20 mouse cellular contexts compared by ENCODE assay signal in genomic region chr10:111800590-111800935, GRCm38 (mm10).
DNase-seq lines count a peak whose midpoint lies in the region; ATAC-seq and TF ChIP-seq lines count a peak whose summit lies in the region.
"Had no signal": no experiment of that assay in that cellular context is flagged by ENCODE, and none has a peak within 500 bp of the region (broad histone marks: within the 10 kb centered on the region; RNA-seq: fewer than 3 reads in every experiment).

No protein-coding gene starts in this region.

- no peak for ATAC-seq in forebrain, embryonic 11.5 days (replicated peaks; ENCODE audit: low FRiP score)
- ATAC-seq in heart, embryonic 14.5 days (ENCODE audit: insufficient number of reproducible peaks, insufficient read depth, low FRiP score, low read depth): no peak
- ATAC-seq in limb, embryonic 12.5 days (ENCODE audit: insufficient number of reproducible peaks, insufficient read depth, low FRiP score, low TSS enrichment, low read depth): 0 out of 2 replicates have a peak, but pooled peaks have one; percentile 23
- ATAC-seq: forebrain, embryonic 14.5 days; hindbrain, embryonic 16.5 days; inflammation-experienced regulatory T-cells, adult 6 months had no signal

- no peak for TF ChIP-seq CTCF in olfactory bulb, adult 2 months (IDR thresholded peaks at IDR 0.05; ENCODE audit: insufficient read depth, low read depth, low read length)

- peak overlapping the region; percentile 33; the same call in 1 of the 2 replicates for H3K27ac ChIP-seq in forebrain, embryonic 10.5 days
- no peak overlapping the region for H3K27ac ChIP-seq in forebrain, embryonic 11.5 days (ENCODE audit: low read depth, low read length)
- no peak overlapping the region for H3K27ac ChIP-seq in heart, embryonic 14.5 days (replicated peaks in 1 of 2; ENCODE audit: control insufficient read depth in 1 of 2, insufficient read depth in 1 of 2, low read depth in 2 of 2, low read length in 2 of 2)
- no peak overlapping the region for H3K27ac ChIP-seq in limb, embryonic 12.5 days
- H3K27ac ChIP-seq in limb, embryonic 10.5 days: no peak overlapping the region
- H3K27ac ChIP-seq in olfactory bulb, adult 2 months (ENCODE audit: insufficient read depth, low read depth, low read length): peak overlapping the region; percentile 87
- H3K27ac ChIP-seq: heart, embryonic 15.5 days; hindbrain, embryonic 12.5 days had no signal

- H3K4me3 ChIP-seq in forebrain, embryonic 10.5 days: no peak overlapping the region
- no peak overlapping the region for H3K4me3 ChIP-seq in forebrain, embryonic 11.5 days (ENCODE audit: low read depth, low read length)
- H3K4me3 ChIP-seq in heart, embryonic 14.5 days (ENCODE audit: control insufficient read depth in 1 of 2, insufficient read depth in 1 of 2, low read depth in 1 of 2, low read length in 2 of 2): no peak overlapping the region
- no peak overlapping the region for H3K4me3 ChIP-seq in limb, embryonic 12.5 days (replicated peaks)
- no peak overlapping the region for H3K4me3 ChIP-seq in limb, embryonic 10.5 days
- no peak overlapping the region for H3K4me3 ChIP-seq in olfactory bulb, adult 2 months (ENCODE audit: insufficient read depth, low read depth, low read length)
- H3K4me3 ChIP-seq: embryonic facial prominence, embryonic 13.5 days; heart, embryonic 15.5 days; hindbrain, embryonic 12.5 days had no signal

- TF ChIP-seq POLR2A in olfactory bulb, adult 2 months (IDR thresholded peaks at IDR 0.05; ENCODE audit: insufficient read depth, low read depth, low read length): no peak

- WGBS in forebrain, embryonic 10.5 days: 61% methylated on average over 3 of the region's 3 CpGs
- 72% methylated on average over 3 of the region's 3 CpGs for WGBS in forebrain, embryonic 11.5 days
- 86% methylated on average over 3 of the region's 3 CpGs for WGBS in heart, embryonic 14.5 days
- WGBS in limb, embryonic 12.5 days: 81% methylated on average over 3 of the region's 3 CpGs
- WGBS in limb, embryonic 10.5 days: 80% methylated on average over 3 of the region's 3 CpGs
- 76% methylated on average over 3 of the region's 3 CpGs for WGBS in olfactory bulb, adult 2 months

- no peak overlapping the region for H3K4me2 ChIP-seq in forebrain, embryonic 11.5 days (ENCODE audit: low read depth, low read length, severe bottlenecking)
- peak overlapping the region; percentile 37; the same call in 1 of the 2 replicates for H3K4me2 ChIP-seq in heart, embryonic 14.5 days (ENCODE audit: low read length)
- no peak overlapping the region for H3K4me2 ChIP-seq in limb, embryonic 12.5 days
- H3K4me2 ChIP-seq: hindbrain, embryonic 12.5 days had no signal

- no peaks in the 10 kb centered on the region for H3K27me3 ChIP-seq in forebrain, embryonic 10.5 days (ENCODE audit: poor library complexity, severe bottlenecking)
- no peaks in the 10 kb centered on the region; the same call in 1 of the 2 replicates for H3K27me3 ChIP-seq in forebrain, embryonic 11.5 days (ENCODE audit: control insufficient read depth, insufficient read depth, low read length)
- H3K27me3 ChIP-seq in heart, embryonic 14.5 days (ENCODE audit: control insufficient read depth, insufficient read depth, low read length): no peaks in the 10 kb centered on the region
- no peaks in the 10 kb centered on the region for H3K27me3 ChIP-seq in limb, embryonic 12.5 days
- H3K27me3 ChIP-seq in limb, embryonic 10.5 days (ENCODE audit: low read depth, poor library complexity, severe bottlenecking): no peaks in the 10 kb centered on the region
- H3K27me3 ChIP-seq: embryonic facial prominence, embryonic 13.5 days; heart, embryonic 15.5 days; hindbrain, embryonic 12.5 days had no signal

- H3K9ac ChIP-seq in forebrain, embryonic 11.5 days (ENCODE audit: low read length): no peak overlapping the region
- no peak overlapping the region for H3K9ac ChIP-seq in heart, embryonic 14.5 days (ENCODE audit: low read length)
- no peak overlapping the region for H3K9ac ChIP-seq in limb, embryonic 12.5 days (replicated peaks)
- H3K9ac ChIP-seq: embryonic facial prominence, embryonic 13.5 days; heart, embryonic 15.5 days; hindbrain, embryonic 12.5 days had no signal

- intact Hi-C loops in heart, postnatal 14 days (cut with DNase I): no loop called here

- H3K9me3 ChIP-seq in forebrain, embryonic 10.5 days: no peaks in the 10 kb centered on the region
- H3K9me3 ChIP-seq in forebrain, embryonic 11.5 days (ENCODE audit: control insufficient read depth, low read length): no peaks in the 10 kb centered on the region
- H3K9me3 ChIP-seq in heart, embryonic 14.5 days (ENCODE audit: control insufficient read depth, low read length): no peaks in the 10 kb centered on the region
- H3K9me3 ChIP-seq in limb, embryonic 12.5 days: no peaks in the 10 kb centered on the region
- H3K9me3 ChIP-seq in limb, embryonic 10.5 days (replicated peaks): no peaks in the 10 kb centered on the region
- H3K9me3 ChIP-seq: embryonic facial prominence, embryonic 13.5 days; heart, embryonic 15.5 days; hindbrain, embryonic 12.5 days had no signal

- peaks cover 50% of the 10 kb centered on the region for H3K4me1 ChIP-seq in forebrain, embryonic 10.5 days
- peaks cover 4% of the 10 kb centered on the region for H3K4me1 ChIP-seq in forebrain, embryonic 11.5 days (replicated peaks; ENCODE audit: control insufficient read depth, insufficient read depth, low read length)
- H3K4me1 ChIP-seq in heart, embryonic 14.5 days (ENCODE audit: control insufficient read depth in 2 of 2, insufficient read depth in 2 of 2, low read length in 2 of 2): peaks cover 9 to 15% of the 10 kb centered on the region in 2 experiments
- peaks cover 40% of the 10 kb centered on the region for H3K4me1 ChIP-seq in limb, embryonic 12.5 days (replicated peaks)
- peaks cover 49% of the 10 kb centered on the region for H3K4me1 ChIP-seq in limb, embryonic 10.5 days
- H3K4me1 ChIP-seq in olfactory bulb, adult 2 months (ENCODE audit: control insufficient read depth, insufficient read depth, low read length): peaks cover 14% of the 10 kb centered on the region

- H3K36me3 ChIP-seq in forebrain, embryonic 10.5 days (replicated peaks): no peaks in the 10 kb centered on the region
- H3K36me3 ChIP-seq in forebrain, embryonic 11.5 days (ENCODE audit: control insufficient read depth, insufficient read depth, low read length): no peaks in the 10 kb centered on the region
- H3K36me3 ChIP-seq in heart, embryonic 14.5 days (ENCODE audit: control insufficient read depth, insufficient read depth, low read length): no peaks in the 10 kb centered on the region
- H3K36me3 ChIP-seq in limb, embryonic 12.5 days: no peaks in the 10 kb centered on the region
- no peaks in the 10 kb centered on the region for H3K36me3 ChIP-seq in limb, embryonic 10.5 days
- H3K36me3 ChIP-seq: embryonic facial prominence, embryonic 13.5 days; heart, embryonic 15.5 days; hindbrain, embryonic 12.5 days had no signal

- no peak for DNase-seq in forebrain, embryonic 10.5 days (ENCODE audit: extremely low spot score, low spot score)
- DNase-seq in forebrain, embryonic 11.5 days (ENCODE audit: low spot score): no peak
- DNase-seq in heart, postnatal 14 days: no peak
- no peak for DNase-seq in limb, embryonic 10.5 days (ENCODE audit: low spot score)
- DNase-seq: adrenal gland, postnatal 10 days; cerebellum, adult 11 months; cerebellum, adult 8-10 months; cerebellum, postnatal 14 days; gastrocnemius, adult 2 months; gastrocnemius, postnatal 25 days; heart, postnatal 4 days had no signal

Comparison
In these comparisons a context has a peak if more than half of its experiments do, and no peak if none do; other contexts are left out.
1. H3K27ac ChIP-seq: peak in forebrain, embryonic 10.5 days (single experiment) and olfactory bulb, adult 2 months (single experiment); none in forebrain, embryonic 11.5 days (single experiment), heart, embryonic 14.5 days (0 of 2), limb, embryonic 12.5 days (single experiment) and limb, embryonic 10.5 days (single experiment).